Mouse (Mus musculus) layer of hippocampus, postnatal 36 days (tissue): ENCODE results near the gene Krtap19-1. TPM values are rescaled to one million over a fixed set of nuclear protein-coding genes. Genes with fewer than 3 reads are reported as not detected.
A peak's percentile ranks its signal among the peaks of the same experiment; 100 is the strongest.

Source experiments
- DNase-seq, 2 experiments: peaks; one replicate each; pipeline ENCODE4 v3.0.0; 2022
- total RNA-seq, 2 experiments: library from RNA; stranded (reverse); gene quantifications; 2 replicates each; pipeline ENCODE4 v1.2.3; 2021

The Krtap19-1 gene
- not detected for total RNA-seq

GRCm38 (mm10) chr16:88869311-88869710 lies at the start of gene Krtap19-1:
Krtap19-1 (minus strand) TSS chr16:88869411.
- DNase-seq = no peak

- DNase-seq = no peak
Measured at GRCm38 (mm10) chr16:88896357-88896756, 27.1 kb upstream of the Krtap19-1 start, which contains the start of gene Krtap19-5. Krtap19-5 (minus strand) TSS chr16:88896457.

GRCm38 (mm10) chr16:88886870-88887269 lies 17.7 kb upstream of the Krtap19-1 start:
- DNase-seq = no peak

- no peak for DNase-seq
Measured at GRCm38 (mm10) chr16:88884989-88885388, 15.8 kb upstream of the Krtap19-1 start, which contains the start of gene Krtap19-4. Krtap19-4 (minus strand) TSS chr16:88885089.

GRCm38 (mm10) chr16:88877938-88878337 lies 8.7 kb upstream of the Krtap19-1 start, which contains the start of gene Krtap19-3:
Krtap19-3 (minus strand) TSS chr16:88878038.
- no peak for DNase-seq

- no peak for DNase-seq
Measured at GRCm38 (mm10) chr16:88874169-88874568, 5.0 kb upstream of the Krtap19-1 start, which contains the start of gene Krtap19-2. Krtap19-2 (minus strand) TSS chr16:88874269.

- no peak for DNase-seq
Measured at GRCm38 (mm10) chr16:88864887-88865407, 4.3 kb downstream of the Krtap19-1 start.

GRCm38 (mm10) chr16:88851450-88851849 lies 17.8 kb downstream of the Krtap19-1 start:
- DNase-seq = no peak

GRCm38 (mm10) chr16:88848558-88848957 lies 20.7 kb downstream of the Krtap19-1 start:
- DNase-seq = no peak

- no peak for DNase-seq
Measured at GRCm38 (mm10) chr16:88847363-88847762, 21.8 kb downstream of the Krtap19-1 start.

GRCm38 (mm10) chr16:88826978-88827377 lies 42.2 kb downstream of the Krtap19-1 start:
- no peak for DNase-seq

GRCm38 (mm10) chr16:88826095-88826652 lies 43.0 kb downstream of the Krtap19-1 start, which contains the start of gene Krtap14:
Krtap14 (minus strand) TSS chr16:88826145.
- peak in 1 of 2 experiments; percentile 11 for DNase-seq

GRCm38 (mm10) chr16:88823736-88824135 lies 45.5 kb downstream of the Krtap19-1 start:
- no peak for DNase-seq

GRCm38 (mm10) chr16:88820066-88820465 lies 49.1 kb downstream of the Krtap19-1 start, which contains the start of gene Krtap15:
Krtap15 (plus strand) TSS chr16:88820215.
- DNase-seq = no peak

Other genes with a start within 250 kb of the Krtap19-1 start
- not detected for gene 2310079G19Rik, start 241.7 kb downstream of the Krtap19-1 start, total RNA-seq
- gene Krtap26-1, start 221.6 kb downstream of the Krtap19-1 start, total RNA-seq = not detected
- gene Krtap27-1, start 197.7 kb downstream of the Krtap19-1 start, total RNA-seq = not detected
- not detected for gene 2310061N02Rik, start 161.4 kb downstream of the Krtap19-1 start, total RNA-seq
- gene Krtap13-1, start 140.5 kb downstream of the Krtap19-1 start, total RNA-seq = not detected
- gene Krtap13, start 117.8 kb downstream of the Krtap19-1 start, total RNA-seq = not detected
- not detected for gene 2310034C09Rik, start 110.6 kb downstream of the Krtap19-1 start, total RNA-seq
- gene 2310057N15Rik, start 95.2 kb downstream of the Krtap19-1 start, total RNA-seq = not detected
- gene Gm5965, start 91.5 kb downstream of the Krtap19-1 start, total RNA-seq = not detected
- not detected for gene Gm20741, start 57.2 kb downstream of the Krtap19-1 start, total RNA-seq
- not detected for gene Krtap15, start 49.2 kb downstream of the Krtap19-1 start, total RNA-seq
- gene Krtap14, start 43.3 kb downstream of the Krtap19-1 start, total RNA-seq = not detected
- gene Krtap19-2, start 4.9 kb upstream of the Krtap19-1 start, total RNA-seq = not detected
- gene Krtap19-3, start 8.6 kb upstream of the Krtap19-1 start, total RNA-seq = not detected
- gene Krtap19-4, start 15.7 kb upstream of the Krtap19-1 start, total RNA-seq = not detected
- not detected for gene Krtap19-5, start 27.0 kb upstream of the Krtap19-1 start, total RNA-seq
- not detected for gene Krtap19-9b, start 62.9 kb upstream of the Krtap19-1 start, total RNA-seq
- gene Krtap16-3, start 93.5 kb upstream of the Krtap19-1 start, total RNA-seq = not detected
- not detected for gene Krtap22-2, start 141.3 kb upstream of the Krtap19-1 start, total RNA-seq
- not detected for gene Gm10229, start 145.9 kb upstream of the Krtap19-1 start, total RNA-seq
- gene Krtap6-1, start 162.3 kb upstream of the Krtap19-1 start, total RNA-seq = not detected
- not detected for gene Gm10228, start 172.1 kb upstream of the Krtap19-1 start, total RNA-seq
- gene Krtap6-5, start 178.5 kb upstream of the Krtap19-1 start, total RNA-seq = not detected
- gene 1110025L11Rik, start 194.6 kb upstream of the Krtap19-1 start, total RNA-seq = not detected
- gene Krtap6-3, start 214.6 kb upstream of the Krtap19-1 start, total RNA-seq = not detected